Mouse (Mus musculus): ENCODE data around the gene Wbp2. TPM values are rescaled to one million over a fixed set of nuclear protein-coding genes. Genes with fewer than 3 reads are reported as not detected.

Wbp2 gene
- polyA plus RNA-seq, 1 experiment from 2014 or later, result 63.3 TPM

DNA sequence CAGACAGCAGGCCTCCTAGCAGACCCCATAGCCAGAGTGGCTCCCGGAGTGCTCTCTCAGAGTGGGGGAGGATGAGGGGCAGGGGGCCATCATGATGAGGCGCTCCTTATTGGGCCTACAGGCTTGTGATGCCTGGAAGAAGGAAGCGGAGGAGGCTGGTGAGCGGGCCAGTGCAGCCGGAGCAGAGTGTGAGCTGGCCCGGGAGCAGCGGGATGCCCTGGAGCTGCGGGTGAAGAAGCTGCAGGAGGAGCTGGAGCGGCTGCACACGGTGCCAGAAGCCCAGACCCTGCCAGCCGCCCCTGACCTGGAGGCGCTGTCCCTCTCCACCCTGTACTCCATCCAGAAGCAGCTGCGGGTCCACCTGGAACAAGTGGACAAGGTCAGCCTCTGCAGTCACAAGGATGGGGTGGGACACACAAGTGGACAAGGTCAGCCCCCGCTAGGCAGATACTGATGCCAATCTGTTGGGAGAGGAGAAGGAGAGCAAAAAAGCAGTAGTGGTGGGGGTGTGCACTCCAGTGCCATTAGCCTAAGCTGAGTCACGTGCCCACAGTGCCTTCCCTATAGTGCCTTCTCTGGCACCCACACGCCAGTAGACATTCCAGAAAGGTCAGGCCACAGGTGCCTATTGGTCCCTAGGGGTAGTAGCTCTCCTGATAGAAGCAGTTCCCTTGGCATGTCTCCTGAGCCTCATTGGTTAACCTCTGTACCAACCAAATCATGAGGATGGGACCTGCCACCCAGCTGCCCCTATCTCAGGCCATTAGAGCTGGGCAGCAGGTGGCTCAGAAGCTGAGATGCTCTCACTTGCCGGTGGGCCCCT is 27.7 kb downstream of the Wbp2 start:
- Histone ChIP-seq H3K9me3 (ENCODE audit: low read length) (no peaks in the 10 kb centered on the region), H3K4me3 (ENCODE audit: low read depth, low read length) (no peak overlapping the region), H3K4me2 (ENCODE audit: low read depth, low read length) (no peak overlapping the region), H3K27me3 (ENCODE audit: insufficient read depth, low read length) (no peaks in the 10 kb centered on the region), H3K9ac (replicated peaks) (no peak overlapping the region), H3K27ac (ENCODE audit: low read depth) (no peak overlapping the region), H3K36me3 (replicated peaks; ENCODE audit: insufficient read depth, low read length) (peaks cover 68% of the 10 kb centered on the region), H3K4me1 (ENCODE audit: insufficient read depth) (peaks cover 19% of the 10 kb centered on the region)
- TF ChIP-seq EP300 (IDR thresholded peaks at IDR 0.05; ENCODE audit: low read depth) (no peak), CTCF (IDR thresholded peaks at IDR 0.05; ENCODE audit: low read depth) (no peak)
- DNase-seq, result peak; percentile 14
- 94% methylated on average over 17 of the region's 17 CpGs for WGBS (ENCODE audit: insufficient replicate concordance)
- no peak for ATAC-seq

DNA sequence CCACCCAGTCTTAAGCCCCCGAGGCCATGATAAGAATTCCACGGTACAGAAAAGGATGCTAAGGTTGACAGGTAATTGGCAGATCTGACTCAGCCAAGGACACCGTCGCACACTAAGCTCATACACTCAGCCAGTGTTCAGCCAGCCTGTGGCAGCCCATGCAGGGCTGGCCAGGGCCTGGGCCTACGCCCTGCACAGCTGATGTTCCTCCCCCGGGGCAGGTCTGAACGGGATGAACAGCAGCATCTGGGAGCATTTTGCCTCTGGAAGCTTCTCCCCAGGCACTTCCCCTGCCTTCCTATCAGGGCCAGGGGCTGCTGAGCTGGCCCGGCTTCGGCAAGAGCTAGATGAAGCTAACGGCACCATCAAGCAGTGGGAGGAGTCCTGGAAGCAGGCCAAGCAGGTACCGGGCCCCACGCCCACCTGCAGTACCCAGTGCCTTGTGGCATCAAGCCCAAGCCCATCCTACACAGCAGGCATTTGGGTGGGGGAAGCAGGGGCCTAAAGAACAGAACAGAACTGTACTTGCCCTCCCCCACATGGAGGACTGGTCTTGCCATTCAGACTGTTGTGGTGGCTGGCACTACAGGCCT is 28.7 kb downstream of the Wbp2 start:
- no peak for TF ChIP-seq EP300 (IDR thresholded peaks at IDR 0.05; ENCODE audit: low read depth)
- no peak for TF ChIP-seq CTCF (IDR thresholded peaks at IDR 0.05; ENCODE audit: low read depth)
- WGBS (ENCODE audit: insufficient replicate concordance), result 68% methylated on average over 12 of the region's 12 CpGs
- H3K4me3 ChIP-seq (ENCODE audit: low read depth, low read length), result no peak overlapping the region
- H3K27ac ChIP-seq (ENCODE audit: low read depth), result no peak overlapping the region
- H3K4me2 ChIP-seq (ENCODE audit: low read depth, low read length), result no peak overlapping the region
- H3K9ac ChIP-seq (replicated peaks), result no peak overlapping the region
- no peak for DNase-seq
- H3K36me3 ChIP-seq (replicated peaks; ENCODE audit: insufficient read depth, low read length), result peaks cover 77% of the 10 kb centered on the region
- no peak for ATAC-seq
- H3K27me3 ChIP-seq (ENCODE audit: insufficient read depth, low read length), result no peaks in the 10 kb centered on the region
- H3K4me1 ChIP-seq (ENCODE audit: insufficient read depth), result peaks cover 19% of the 10 kb centered on the region
- no peaks in the 10 kb centered on the region for H3K9me3 ChIP-seq (ENCODE audit: low read length)

DNA sequence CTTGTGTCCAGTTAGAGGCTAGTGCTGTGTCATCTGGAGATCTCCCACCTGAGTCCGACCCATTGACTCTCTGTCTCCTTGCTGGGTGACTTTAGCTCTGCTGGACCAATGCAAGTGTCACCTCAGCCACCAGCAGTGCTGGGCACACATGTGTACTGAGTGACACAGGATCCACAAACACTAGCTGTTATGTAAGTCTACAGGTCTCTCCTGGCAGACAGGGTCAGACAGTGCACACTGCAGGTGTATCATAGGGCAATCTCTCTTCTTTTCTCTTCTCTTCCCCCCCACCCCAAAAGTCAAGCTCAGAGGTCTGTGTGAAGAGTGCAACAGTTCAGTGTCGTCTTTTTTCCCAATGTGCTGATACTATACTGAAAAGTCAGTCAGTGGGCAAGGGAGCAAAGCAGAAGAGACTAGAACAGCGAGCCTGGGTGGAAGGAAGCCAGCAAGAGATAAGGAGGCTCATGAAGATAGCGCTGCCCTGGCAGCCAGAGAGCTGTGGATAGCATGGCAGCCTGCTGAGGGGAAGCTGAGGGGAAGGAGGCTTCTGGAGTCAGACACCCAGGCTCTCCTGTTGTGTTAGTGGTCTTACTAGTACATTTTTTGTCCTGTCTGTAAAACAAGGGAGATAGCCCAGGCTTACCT is 29.4 kb downstream of the Wbp2 start:
- no peak overlapping the region for H3K9ac ChIP-seq (replicated peaks)
- ATAC-seq, result peak; percentile 72
- H3K36me3 ChIP-seq (replicated peaks; ENCODE audit: insufficient read depth, low read length), result peaks cover 81% of the 10 kb centered on the region
- no peak overlapping the region for H3K4me2 ChIP-seq (ENCODE audit: low read depth, low read length)
- no peaks in the 10 kb centered on the region for H3K27me3 ChIP-seq (ENCODE audit: insufficient read depth, low read length)
- TF ChIP-seq CTCF (IDR thresholded peaks at IDR 0.05; ENCODE audit: low read depth), result no peak
- TF ChIP-seq EP300 (IDR thresholded peaks at IDR 0.05; ENCODE audit: low read depth), result no peak
- no peaks in the 10 kb centered on the region for H3K9me3 ChIP-seq (ENCODE audit: low read length)
- H3K27ac ChIP-seq (ENCODE audit: low read depth), result no peak overlapping the region
- no peak overlapping the region for H3K4me3 ChIP-seq (ENCODE audit: low read depth, low read length)
- DNase-seq, result no peak
- 51% methylated on average over 4 of the region's 4 CpGs for WGBS (ENCODE audit: insufficient replicate concordance)
- H3K4me1 ChIP-seq (ENCODE audit: insufficient read depth), result peaks cover 19% of the 10 kb centered on the region

DNA sequence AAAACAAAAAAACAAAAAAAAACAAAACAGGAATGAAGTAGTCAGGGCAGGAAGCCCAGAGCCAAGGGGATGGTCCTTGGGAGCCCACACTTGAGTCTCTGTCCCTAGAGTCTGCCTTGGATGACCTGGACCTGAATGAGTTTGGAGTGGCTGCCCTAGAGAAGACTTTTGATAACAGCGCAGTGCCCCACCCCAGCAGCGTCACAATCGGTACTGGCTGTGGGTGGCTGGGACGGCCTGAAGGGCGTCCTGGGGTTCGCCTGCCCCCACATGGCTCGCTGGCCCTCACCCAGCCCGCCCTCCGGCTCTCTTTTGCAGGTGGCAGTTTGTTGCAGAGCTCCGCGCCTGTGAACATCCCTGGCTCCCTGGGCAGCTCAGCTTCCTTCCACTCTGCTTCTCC is 30.9 kb downstream of the Wbp2 start:
- TF ChIP-seq CTCF (IDR thresholded peaks at IDR 0.05; ENCODE audit: low read depth) (no peak), EP300 (IDR thresholded peaks at IDR 0.05; ENCODE audit: low read depth) (no peak)
- H3K9ac ChIP-seq (replicated peaks), result no peak overlapping the region
- peaks cover 80% of the 10 kb centered on the region for H3K36me3 ChIP-seq (replicated peaks; ENCODE audit: insufficient read depth, low read length)
- no peak overlapping the region for H3K4me2 ChIP-seq (ENCODE audit: low read depth, low read length)
- no peak overlapping the region for H3K4me3 ChIP-seq (ENCODE audit: low read depth, low read length)
- ATAC-seq (no peak), DNase-seq (no peak)
- H3K9me3 ChIP-seq (ENCODE audit: low read length), result no peaks in the 10 kb centered on the region
- WGBS (ENCODE audit: insufficient replicate concordance), result 61% methylated on average over 11 of the region's 11 CpGs
- H3K27ac ChIP-seq (ENCODE audit: low read depth), result no peak overlapping the region
- peaks cover 19% of the 10 kb centered on the region for H3K4me1 ChIP-seq (ENCODE audit: insufficient read depth)
- no peaks in the 10 kb centered on the region for H3K27me3 ChIP-seq (ENCODE audit: insufficient read depth, low read length)

DNA sequence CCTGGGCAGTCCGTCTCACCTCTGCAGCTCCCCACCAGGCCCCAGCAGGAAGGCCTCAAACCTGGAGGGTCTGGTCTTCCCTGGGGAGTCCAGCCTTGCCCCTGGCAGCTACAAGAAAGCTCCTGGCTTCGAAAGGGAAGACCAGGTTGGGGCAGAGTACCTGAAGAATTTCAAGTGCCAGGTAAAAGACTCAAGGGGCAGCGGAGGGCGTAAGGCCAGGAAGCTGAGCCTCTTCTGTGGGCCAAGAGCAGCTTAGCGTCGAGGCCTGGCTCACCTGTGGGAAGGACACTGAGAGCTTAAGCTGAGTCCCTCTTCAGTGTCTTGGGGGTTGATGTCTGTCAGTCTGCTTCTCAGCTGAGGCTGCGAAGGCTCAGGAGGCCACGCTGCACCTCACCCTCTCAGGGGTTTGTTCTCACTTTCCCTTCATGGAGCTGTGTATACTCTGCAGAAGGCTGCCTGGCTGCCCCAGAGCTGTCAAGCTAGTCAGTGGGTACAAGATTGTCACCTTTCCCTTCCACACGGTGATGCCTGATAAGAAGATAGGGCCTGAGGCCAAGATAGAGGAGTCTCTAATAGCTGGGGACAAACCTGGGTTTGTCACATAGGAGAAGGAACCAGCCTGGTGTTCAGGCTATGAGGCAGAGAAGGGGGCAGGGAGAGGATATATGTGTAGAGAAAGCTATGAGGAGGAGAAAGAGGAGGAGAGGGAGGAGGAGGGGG is 33.1 kb downstream of the Wbp2 start:
- 84% methylated on average over 9 of the region's 9 CpGs for WGBS (ENCODE audit: insufficient replicate concordance)
- H3K9me3 ChIP-seq (ENCODE audit: low read length), result no peaks in the 10 kb centered on the region
- no peak overlapping the region for H3K4me3 ChIP-seq (ENCODE audit: low read depth, low read length)
- ATAC-seq (peak; percentile 49), DNase-seq (no peak)
- H3K4me1 ChIP-seq (ENCODE audit: insufficient read depth), result peaks cover 19% of the 10 kb centered on the region
- H3K36me3 ChIP-seq (replicated peaks; ENCODE audit: insufficient read depth, low read length), result peaks cover 81% of the 10 kb centered on the region
- no peak for TF ChIP-seq CTCF (IDR thresholded peaks at IDR 0.05; ENCODE audit: low read depth)
- TF ChIP-seq EP300 (IDR thresholded peaks at IDR 0.05; ENCODE audit: low read depth), result peak; percentile 34; the same call in 1 of the 2 replicates
- no peaks in the 10 kb centered on the region for H3K27me3 ChIP-seq (ENCODE audit: insufficient read depth, low read length)
- H3K9ac ChIP-seq (replicated peaks), result no peak overlapping the region
- H3K27ac ChIP-seq (ENCODE audit: low read depth), result no peak overlapping the region
- H3K4me2 ChIP-seq (ENCODE audit: low read depth, low read length), result no peak overlapping the region

DNA sequence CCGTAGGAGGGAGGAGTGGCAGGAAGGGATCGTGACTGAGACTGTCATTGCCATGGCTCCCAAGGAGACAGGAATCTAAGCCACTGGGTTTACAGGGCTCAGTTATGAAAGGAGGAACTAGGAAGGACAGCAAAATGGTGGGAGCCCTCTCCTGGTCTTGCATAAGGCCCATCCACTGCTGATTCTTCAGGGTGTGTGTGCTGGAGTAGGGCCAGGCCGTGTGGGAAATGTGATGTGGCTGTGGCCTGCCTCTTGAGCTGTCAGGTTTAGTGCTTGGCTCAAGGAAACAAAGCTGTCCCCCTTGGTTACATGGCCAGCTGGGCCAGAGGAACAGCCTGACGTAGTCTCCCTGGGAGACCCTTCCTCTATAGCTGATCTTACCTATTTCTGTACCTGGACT is 36.6 kb downstream of the Wbp2 start:
- Histone ChIP-seq H3K4me3 (ENCODE audit: low read depth, low read length) (no peak overlapping the region), H3K9ac (replicated peaks) (no peak overlapping the region), H3K9me3 (ENCODE audit: low read length) (no peaks in the 10 kb centered on the region), H3K27ac (ENCODE audit: low read depth) (no peak overlapping the region), H3K4me2 (ENCODE audit: low read depth, low read length) (no peak overlapping the region), H3K27me3 (ENCODE audit: insufficient read depth, low read length) (no peaks in the 10 kb centered on the region), H3K4me1 (ENCODE audit: insufficient read depth) (no peaks in the 10 kb centered on the region), H3K36me3 (replicated peaks; ENCODE audit: insufficient read depth, low read length) (peaks cover 78% of the 10 kb centered on the region)
- no peak for TF ChIP-seq EP300 (IDR thresholded peaks at IDR 0.05; ENCODE audit: low read depth)
- TF ChIP-seq CTCF (IDR thresholded peaks at IDR 0.05; ENCODE audit: low read depth), result no peak
- DNase-seq (no peak), ATAC-seq (no peak)
- WGBS (ENCODE audit: insufficient replicate concordance), result 88% methylated on average over 4 of the region's 4 CpGs
